Mouse (Mus musculus) MN1 (cell line): ENCODE measurements around the gene Tigd3.

Experiments
- DNase-seq: peaks from one replicate; pipeline ENCODE4 v3.0.0-alpha.2; 2016; ENCODE audit warnings: low spot score

Gene Tigd3

GRCm38 (mm10) chr19:5847306-5847796, 46.6 kb downstream of the Tigd3 start:
- no peak for DNase-seq

- DNase-seq = peak; percentile 92
Observed at GRCm38 (mm10) chr19:5846557-5847305, 47.2 kb downstream of the Tigd3 start.

- DNase-seq = no peak
Observed at GRCm38 (mm10) chr19:5846154-5846553, 47.8 kb downstream of the Tigd3 start.

GRCm38 (mm10) chr19:5845319-5846135, 48.4 kb downstream of the Tigd3 start:
- DNase-seq = peak; percentile 92

- no peak for DNase-seq
Observed at GRCm38 (mm10) chr19:5844831-5845318, 49.1 kb downstream of the Tigd3 start.

- no peak for DNase-seq
Observed at GRCm38 (mm10) chr19:5843781-5844691, 49.9 kb downstream of the Tigd3 start.

GRCm38 (mm10) chr19:5842785-5843730, 50.9 kb downstream of the Tigd3 start:
- DNase-seq = no peak

GRCm38 (mm10) chr19:5841999-5842784, 51.8 kb downstream of the Tigd3 start:
- no peak for DNase-seq

- no peak for DNase-seq
Observed at GRCm38 (mm10) chr19:5841389-5841946, 52.5 kb downstream of the Tigd3 start.
